Mouse (Mus musculus) adrenal gland, postnatal 25 days (tissue): ENCODE results near the gene Sf1. TPM values are rescaled to one million over a fixed set of nuclear protein-coding genes. Genes with fewer than 3 reads are reported as not detected.

Experiments
- DNase-seq: peaks from one replicate; pipeline ENCODE4 v3.0.0; 2021; ENCODE audit warnings: mixed read lengths
- total RNA-seq: library from RNA; stranded (reverse); gene quantifications from 2 replicates; pipeline ENCODE4 v1.2.3, GENCODE M21; 2021

The Sf1 gene
- total RNA-seq, 1 experiment from 2014 or later = 211 TPM

DNA sequence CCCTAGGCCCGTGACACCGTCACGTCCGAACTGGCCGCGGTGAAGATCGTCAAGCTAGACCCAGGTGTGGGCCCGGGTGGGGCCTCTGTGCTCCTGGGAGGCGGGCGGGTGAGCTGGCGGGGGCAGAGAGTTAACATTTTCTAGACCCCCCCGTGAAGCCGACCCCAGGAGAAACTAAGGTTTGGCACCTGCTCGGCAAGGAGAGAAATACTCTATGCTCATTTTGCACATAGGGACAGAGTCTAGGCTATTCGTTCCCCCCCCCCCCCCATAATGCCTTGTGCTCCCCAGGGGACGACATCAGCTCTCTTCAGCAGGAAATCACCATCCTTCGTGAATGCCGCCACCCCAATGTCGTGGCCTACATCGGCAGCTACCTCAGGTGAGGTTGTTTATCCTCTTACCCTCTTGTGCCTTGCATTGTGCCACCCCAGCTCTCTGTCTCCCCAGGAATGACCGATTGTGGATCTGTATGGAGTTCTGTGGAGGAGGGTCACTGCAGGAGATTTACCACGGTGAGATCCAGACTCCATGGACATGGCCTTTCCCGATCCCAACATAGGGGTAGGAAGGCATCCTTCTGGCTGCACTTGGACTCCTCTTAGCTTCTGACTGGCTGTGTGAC is 21.9 kb upstream of the Sf1 start:
- DNase-seq = no peak

DNA sequence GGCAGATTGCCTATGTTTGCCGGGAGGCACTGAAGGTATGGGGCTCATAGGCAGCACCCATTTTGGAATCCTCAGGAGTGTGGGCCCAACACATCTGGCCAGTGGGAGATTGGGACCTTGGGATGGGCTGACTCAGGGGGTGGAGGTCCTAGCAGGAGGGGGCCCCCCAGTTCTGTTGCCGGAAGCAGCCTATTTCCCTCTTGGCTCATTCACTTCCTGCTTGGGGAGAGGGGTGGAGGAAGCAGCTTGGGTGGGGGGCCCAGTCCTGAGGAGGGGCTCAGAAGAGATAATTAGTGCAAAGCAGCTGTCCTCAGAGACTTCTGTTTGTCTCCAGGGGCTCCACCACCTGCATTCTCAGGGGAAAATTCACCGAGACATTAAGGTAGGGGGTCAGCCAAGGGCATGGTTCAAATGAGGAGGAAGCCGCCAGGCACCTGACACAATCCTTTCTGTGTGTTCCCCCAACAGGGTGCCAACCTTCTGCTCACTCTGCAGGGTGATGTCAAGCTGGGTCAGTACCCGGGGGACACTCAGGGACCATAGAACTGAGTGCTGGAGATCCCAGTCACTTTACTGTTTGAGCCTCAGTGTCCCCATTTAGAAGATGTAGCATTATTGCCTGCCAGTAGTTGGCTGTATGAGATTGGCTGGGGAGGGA is 21.1 kb upstream of the Sf1 start:
- no peak for DNase-seq

DNA sequence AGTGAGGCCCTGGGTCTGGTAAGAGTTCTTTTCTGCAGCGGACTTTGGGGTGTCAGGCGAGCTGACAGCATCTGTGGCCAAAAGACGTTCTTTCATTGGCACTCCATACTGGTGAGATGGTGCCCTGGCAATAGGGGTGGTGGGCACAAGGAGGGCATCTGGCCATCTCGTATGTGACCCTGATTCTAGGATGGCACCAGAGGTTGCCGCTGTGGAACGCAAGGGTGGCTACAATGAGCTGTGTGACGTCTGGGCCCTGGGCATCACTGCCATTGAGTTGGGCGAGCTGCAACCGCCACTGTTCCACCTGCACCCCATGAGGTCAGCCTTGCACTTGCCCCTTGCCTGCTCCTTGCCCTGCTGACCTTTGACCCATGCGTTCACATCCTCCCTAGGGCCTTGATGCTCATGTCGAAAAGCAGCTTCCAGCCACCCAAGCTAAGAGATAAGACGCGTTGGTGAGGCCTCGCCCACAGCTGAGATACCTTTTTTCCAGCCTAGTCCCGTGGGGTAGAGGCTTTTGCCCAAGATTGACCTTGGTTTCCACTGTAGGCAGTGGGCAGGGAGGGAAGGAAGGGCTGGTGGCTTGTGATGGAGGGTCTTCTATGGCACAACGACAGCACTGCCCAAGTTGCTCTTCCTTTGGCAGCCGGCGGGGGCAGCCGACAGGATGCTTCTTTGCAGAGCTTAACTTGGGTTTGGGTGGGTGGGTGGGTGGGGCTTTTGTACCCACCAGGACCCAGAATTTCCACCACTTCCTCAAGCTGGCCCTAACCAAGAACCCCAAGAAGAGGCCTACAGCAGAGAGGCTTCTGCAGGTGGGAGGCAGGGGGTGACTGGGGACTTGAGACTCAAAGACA is 20.2 kb upstream of the Sf1 start:
- DNase-seq = no peak

DNA sequence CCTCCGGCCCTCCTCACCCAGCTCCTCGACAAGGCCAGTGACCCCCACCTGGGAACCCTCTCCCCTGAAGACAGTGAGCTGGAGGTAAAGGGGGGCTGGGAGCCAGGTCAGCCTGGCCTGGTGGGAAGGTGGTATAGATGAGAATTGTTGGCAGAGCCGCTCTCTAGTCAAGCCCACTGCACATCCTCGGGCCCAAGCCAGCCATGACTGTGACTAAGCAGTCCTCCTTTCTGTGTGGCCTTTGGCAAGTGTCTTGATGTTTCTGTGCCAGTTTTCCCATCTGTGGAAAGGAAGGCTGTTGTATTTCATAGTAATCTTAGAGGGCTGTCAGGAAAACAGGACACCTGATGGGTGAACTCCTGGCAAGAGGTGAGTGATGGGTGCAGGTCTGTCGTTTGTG is 19.5 kb upstream of the Sf1 start:
- DNase-seq = no peak

DNA sequence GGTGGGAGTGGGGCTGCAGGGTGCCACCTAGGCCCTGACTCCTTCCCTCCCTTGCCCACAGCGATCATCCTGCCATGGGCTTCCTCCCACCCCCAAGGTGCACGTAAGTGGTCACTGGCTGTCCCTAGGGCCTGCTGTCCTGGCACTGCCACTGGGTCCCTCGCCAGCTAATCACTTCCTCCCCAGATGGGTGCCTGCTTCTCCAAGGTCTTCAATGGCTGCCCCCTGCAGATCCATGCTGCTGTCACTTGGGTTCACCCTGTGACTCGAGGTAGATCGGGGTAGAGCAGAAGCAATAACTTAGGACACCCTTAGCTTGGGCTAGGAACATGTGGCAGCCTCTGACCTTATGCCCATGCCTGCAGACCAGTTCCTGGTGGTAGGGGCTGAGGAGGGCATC is 17.5 kb upstream of the Sf1 start:
- no peak for DNase-seq

DNA sequence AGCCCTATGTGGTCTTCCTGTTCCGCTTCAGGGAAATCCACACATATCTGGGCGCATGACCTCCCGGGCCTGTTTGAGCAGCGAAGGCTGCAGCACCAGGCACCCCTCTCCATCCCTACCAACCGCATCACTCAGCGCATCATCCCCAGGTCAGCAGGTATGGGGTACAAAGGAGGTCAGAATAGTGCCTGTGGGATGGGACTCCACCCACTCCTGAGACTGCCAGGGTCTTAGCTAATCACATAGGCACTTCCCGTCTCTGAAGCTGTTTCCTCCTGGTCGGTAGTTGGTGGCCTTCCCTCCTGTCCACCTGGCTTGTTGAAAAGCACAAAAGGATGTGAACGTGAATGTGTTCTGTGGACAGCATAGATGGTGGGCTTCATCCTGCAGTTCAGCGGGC is 16.8 kb upstream of the Sf1 start:
- no peak for DNase-seq

DNA sequence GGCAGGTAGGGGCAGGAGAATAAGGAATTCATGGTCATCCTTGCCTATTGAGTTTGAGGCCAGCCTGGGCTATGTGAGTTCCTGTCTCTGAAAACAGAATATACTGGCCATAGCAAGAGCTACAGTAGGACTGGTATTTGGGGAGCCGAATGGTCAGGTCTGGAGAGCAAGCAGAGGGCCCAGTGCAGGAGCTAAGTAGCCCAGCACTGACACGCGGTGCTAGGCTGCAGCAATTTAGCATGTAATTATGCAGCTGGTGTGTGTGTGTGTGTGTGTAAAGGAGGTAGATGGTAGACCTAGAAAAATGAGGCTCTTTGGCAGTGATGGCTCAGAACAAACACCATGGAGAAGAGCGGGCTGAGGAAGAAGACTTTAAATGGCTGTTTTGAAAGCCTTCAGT is 15.9 kb upstream of the Sf1 start:
- DNase-seq = no peak

DNA sequence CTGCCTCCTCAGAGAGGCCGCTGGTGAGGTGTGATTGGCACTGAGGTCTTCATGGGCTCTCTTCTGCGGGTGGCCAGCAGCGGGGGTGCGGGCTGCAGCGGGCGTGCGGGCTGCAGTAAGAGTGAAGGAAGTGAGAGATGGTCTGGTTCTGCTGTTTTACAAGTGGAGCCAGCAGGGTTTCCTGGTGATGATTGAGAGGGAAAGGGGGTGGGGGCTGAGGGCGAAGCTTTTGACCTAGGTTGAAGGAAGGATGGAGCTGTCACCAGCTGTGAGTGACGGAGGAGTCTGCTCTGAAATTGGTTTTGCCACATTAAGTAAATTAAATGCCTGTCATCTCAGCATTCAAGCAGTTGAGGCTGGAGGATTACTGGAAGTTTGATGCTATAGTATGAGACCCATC is 14.8 kb upstream of the Sf1 start:
- DNase-seq = no peak

DNA sequence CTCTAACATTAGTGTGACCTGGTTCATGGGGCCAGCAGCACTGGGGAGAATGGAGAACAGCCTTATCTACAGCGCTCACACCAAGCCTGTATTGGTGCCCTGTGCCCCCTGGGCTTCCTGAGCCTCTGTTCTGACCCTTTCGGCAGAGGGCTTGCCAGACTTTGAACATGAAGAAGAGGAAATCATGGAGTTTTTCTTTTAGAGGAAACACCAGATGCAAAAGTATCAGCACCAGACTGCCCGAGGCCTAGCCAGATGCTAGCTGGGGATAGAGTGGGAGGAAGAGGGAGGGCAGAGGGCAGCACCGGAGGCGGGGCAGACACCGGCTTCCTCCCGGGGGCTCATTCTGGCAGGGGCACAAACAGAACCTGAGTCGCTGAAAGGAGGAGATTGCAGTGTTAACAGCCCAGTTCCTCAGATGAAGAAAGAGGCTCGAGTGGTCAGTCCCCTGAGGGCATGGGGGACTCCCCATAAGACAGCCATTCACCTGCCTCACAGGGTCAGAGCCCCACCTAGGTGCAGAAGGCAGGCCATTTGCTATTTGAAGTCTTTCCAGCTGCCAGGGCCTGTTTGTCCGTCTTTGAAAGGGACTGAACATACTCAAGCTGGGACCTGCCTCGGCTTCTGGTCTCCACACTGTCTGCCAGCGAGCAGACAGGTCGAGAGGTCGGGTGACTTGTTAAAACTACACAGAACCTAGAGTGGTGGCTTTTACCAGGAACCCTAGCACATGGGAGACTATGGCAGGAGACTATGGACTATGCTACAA is 14.1 kb upstream of the Sf1 start:
- peak; percentile 40 for DNase-seq

DNA sequence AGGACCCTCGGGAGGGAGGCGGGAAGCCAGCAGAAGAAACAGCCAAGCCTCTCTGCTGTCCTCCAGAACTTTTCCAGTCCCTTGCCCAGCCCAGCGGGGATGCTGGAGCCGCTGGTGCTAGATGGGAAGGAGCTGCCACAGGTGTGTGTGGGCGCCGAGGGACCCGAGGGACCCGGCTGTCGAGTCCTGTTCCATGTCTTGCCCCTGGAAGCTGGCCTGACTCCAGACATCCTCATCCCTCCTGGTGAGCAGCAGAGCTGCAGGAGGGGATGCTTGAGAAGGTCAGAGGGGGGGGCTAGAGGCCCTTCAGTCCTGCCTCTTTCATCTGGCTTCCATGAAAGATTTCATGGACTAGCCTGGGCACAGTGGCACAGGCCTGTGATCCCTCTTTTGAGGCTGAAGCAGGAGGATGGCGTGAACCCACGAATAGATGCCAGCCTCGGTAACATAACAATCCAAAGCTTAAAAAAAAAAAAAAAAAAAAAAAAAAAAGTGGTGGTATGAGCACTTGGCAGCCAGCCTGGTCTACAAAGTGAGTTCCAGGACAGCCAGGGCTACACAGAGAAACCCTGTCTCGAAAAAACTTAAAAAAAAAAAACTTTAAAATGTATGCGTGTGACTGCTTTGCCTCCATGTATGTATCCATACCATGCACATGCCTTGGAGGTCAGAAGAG is 11.9 kb upstream of the Sf1 start:
- no peak for DNase-seq

DNA sequence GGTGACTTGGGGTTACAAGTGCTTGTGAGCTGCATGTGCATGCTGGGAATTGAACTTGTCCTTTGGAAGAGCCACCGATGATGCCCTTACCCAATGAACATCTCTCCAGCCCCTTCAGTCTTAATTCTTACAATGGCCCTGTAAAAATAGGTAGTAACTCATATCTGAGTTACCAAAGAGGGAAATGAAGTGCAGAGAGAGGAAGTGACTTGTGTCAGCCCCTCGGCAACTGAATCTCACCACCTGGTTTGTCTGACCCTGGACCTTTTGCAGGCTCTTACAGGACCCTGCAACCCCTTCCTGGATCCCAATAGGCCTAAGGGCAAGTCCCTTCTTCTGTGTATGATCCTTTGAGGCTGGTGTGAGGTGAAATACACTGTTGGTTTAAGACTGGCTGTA is 11.4 kb upstream of the Sf1 start:
- no peak for DNase-seq

DNA sequence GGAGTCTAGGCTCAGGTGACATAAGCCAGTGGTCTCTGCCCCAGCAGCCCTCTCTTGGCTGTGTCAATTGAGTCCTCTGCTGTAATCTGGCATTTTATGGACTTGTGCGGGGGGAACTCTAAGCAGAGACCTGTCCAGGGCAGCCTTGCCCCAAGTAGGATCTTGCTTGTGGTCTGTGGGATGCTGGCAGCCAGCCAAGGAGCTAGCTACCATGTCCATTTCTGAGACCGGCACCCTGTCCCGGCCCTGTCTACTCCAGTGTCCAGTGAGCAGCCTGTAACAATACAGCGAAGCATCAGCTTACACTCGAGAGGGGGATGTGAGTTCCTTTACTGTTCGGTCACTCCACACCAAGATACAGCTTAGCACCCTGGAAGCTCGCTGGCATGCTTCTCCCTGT is 9.5 kb upstream of the Sf1 start:
- no peak for DNase-seq

DNA sequence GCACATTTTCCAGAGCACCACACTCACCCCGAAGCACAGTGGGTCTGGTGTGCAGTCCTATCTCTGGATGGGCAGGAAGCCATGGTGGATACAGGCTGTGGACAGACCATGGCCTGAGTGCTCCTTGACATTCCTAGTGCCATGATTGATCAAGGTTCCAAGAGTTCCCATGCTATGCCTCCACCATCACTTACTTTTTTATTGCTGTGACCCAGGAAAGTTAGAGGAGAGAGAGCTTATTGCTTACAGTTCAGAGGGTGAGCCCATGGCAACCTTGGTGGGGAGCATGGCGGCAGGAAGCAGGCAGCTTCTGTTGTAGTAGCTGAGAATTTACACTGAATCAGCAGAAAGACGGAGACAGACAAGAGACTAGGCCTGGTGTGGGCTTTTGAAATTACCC is 2.2 kb upstream of the Sf1 start:
- no peak for DNase-seq

DNA sequence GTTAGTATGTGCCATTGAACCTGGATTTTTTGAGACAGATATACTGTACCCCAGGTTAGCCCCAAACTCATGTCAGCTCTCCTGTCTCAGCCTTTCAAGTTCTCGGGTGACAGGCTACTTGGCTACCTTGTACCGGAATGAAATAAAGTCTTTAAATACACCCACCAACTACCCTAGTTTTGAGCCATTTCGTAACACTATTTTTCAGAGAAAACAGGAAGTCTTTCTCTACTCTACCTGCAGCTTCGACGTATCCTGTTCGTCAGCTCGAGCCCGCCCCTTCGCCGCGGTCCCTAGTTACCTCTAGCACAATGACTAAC is 439 bp upstream of the Sf1 start:
- DNase-seq = no peak

DNA sequence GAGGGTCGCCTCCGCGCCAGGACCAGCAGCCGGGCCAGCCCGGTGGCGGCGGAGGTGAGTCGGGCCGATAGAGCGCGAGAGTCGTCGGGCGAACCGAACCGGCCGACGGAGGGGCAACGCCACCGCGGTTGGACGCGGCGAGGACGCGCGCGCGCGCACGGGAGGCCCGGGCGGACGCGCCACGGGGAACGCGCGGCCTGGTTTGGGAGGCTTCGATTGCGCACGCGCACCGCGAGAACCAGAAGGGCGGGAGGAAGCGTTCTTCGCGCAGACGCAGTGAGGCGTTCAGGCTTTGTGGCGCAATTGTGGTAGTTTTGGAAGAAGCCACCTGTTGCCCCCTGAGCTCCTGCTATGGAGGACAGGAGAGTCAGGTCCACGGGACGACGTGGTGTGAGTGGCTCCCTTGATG is 831 bp downstream of the Sf1 start:
- DNase-seq = peak; percentile 94

DNA sequence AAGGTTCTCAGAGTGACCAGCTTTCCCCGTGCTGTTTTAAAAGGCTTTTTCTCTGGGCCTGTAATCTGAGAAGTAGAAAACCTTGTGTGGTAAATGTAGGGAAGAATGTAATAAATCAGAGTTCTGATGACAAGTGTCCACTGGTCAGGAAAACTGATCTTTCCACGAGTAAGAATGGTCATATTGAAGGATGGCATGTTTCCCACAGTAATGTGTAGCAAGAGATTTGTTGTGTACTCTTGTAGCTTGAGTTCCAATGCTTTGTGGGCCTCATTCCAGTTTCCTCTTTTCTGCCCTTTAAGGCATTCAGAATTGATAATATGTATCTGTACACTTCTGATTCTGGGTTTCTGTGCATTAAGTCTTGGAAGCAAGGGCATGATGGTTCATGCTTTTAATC is 1.4 kb downstream of the Sf1 start:
- no peak for DNase-seq

DNA sequence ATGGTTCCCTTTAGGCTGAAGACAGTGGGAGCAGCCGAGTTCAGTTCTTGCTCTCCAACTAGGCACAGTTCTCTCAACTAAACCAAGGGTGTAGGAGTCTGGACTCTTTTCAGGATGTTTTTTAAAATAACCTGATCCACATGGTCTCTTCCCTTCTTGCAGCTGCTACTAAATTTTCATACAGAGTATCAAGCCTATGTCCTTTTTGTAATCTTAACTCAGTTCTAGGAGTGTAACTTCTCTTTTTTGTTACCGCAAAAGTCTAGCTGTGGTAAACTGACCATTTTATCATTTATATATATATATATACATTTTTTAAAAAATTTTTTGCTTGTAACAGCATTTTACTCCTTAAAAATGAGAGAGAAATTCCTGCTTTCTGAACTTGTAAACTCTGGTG is 6.7 kb downstream of the Sf1 start:
- no peak for DNase-seq

DNA sequence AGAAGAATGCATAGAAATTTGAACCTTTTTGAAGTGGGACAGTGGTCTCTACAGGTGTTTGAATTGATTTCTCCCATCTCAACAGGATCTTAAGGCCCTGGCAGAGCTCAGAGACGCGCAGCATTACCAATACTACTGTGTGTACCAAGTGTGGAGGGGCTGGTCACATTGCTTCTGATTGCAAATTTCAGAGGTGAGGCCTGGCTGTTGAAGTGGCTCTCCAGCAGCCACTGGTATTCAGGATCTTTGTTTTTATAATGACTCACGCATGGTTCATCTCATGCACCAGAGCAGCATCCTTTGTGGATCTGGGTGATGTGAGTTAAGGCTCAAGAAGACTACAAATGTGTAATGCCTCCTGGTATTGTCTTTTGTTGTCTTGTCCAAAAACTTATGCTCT is 8.9 kb downstream of the Sf1 start:
- DNase-seq = no peak

DNA sequence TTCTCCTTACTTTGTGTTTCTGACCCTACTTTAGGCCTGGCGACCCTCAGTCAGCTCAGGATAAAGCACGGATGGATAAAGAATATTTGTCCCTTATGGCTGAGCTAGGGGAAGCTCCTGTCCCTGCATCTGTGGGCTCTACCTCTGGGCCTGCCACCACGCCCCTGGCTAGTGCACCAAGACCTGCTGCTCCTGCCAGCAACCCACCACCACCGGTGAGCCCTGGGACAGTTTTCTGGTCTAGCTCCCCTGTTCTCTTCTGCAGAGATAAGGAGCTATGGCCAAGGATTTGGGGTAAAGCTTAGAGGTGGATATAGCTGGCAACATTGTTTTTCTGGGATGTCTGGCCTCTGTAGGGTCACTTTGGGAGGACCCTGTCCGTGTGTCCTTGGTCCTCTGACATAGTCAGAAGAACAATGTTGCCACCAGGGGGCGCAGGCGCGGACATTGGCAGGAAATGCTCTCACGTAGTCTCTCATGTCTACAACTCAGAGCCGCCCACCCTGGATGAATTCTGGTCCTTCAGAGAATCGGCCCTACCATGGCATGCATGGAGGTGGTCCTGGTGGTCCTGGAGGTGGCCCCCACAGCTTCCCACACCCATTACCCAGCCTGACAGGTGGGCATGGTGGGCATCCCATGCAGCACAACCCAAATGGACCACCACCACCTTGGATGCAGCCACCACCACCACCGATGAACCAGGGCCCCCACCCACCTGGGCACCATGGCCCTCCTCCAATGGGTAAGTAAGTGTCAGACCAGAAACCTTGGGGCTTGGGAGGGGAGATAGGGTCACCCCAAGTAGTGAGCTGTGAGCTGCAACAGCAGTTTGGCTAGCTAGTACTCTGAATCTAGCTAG is 10.3 kb downstream of the Sf1 start:
- peak; percentile 89 for DNase-seq

DNA sequence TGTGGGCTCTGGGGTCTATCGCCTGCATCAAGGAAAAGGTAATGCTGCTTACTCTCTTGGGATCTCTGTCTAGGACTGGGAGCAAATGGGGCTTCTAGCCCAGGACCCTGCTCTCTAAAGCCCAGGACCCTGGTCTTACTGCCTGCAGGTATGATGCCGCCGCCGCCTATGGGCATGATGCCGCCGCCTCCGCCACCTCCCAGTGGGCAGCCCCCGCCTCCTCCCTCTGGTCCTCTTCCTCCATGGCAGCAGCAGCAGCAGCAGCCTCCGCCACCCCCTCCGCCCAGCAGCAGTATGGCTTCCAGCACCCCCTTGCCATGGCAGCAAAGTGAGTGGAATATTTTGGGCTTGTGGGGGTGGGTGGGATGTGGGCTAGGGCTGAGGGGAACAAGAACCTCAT is 11.1 kb downstream of the Sf1 start:
- DNase-seq = no peak
